Mouse (Mus musculus): Measurements from ENCODE around the gene Kcnip1.

Kcnip1 gene

GRCm38 (mm10) chr11:33992938-33993337 lies at the start of gene Kcnip1:
Kcnip1 (minus strand) TSS chr11:33993152.
- in situ Hi-C loops (cut with MboI, MseI): no loop called here

GRCm38 (mm10) chr11:34040061-34040460 lies 47.1 kb upstream of the Kcnip1 start:
- in situ Hi-C loops (cut with MboI, MseI): loop anchor here (10.0 to 25.0 kb wide), 2 partner anchors 1503 to 1925 kb away; partner anchors contain the start of genes Efcab9 and Stk10

GRCm38 (mm10) chr11:34035909-34036658 lies 43.1 kb upstream of the Kcnip1 start:
- in situ Hi-C loops (cut with MboI, MseI): loop anchor here (25.0 kb wide), 1 partner anchor 1499 kb away; the partner anchor contains the start of genes Efcab9 and Stk10

GRCm38 (mm10) chr11:34034794-34035193 lies 41.8 kb upstream of the Kcnip1 start:
- in situ Hi-C loops (cut with MboI, MseI): loop anchor here (25.0 kb wide), 1 partner anchor 1497 kb away; the partner anchor contains the start of genes Efcab9 and Stk10

- in situ Hi-C loops (cut with MboI, MseI): loop anchor here (25.0 kb wide), 1 partner anchor 1497 kb away; the partner anchor contains the start of genes Efcab9 and Stk10
These were observed 41.1 kb upstream of the Kcnip1 start for GRCm38 (mm10) chr11:34034008-34034505.

- in situ Hi-C loops (cut with MboI, MseI): loop anchor here (25.0 kb wide), 1 partner anchor 1494 kb away; the partner anchor contains the start of genes Efcab9 and Stk10
These were observed 38.3 kb upstream of the Kcnip1 start for GRCm38 (mm10) chr11:34031015-34031805.

- in situ Hi-C loops (cut with MboI, MseI): loop anchor here (25.0 kb wide), 1 partner anchor 1492 kb away; the partner anchor contains the start of genes Efcab9 and Stk10
These were observed 36.7 kb upstream of the Kcnip1 start for GRCm38 (mm10) chr11:34029658-34030057.

- in situ Hi-C loops (cut with MboI, MseI): loop anchor here (25.0 kb wide), 1 partner anchor 1488 kb away; the partner anchor contains the start of genes Efcab9 and Stk10
These were observed 32.1 kb upstream of the Kcnip1 start for GRCm38 (mm10) chr11:34025091-34025490.

- in situ Hi-C loops (cut with MboI, MseI): no loop called here
These were observed 19.2 kb upstream of the Kcnip1 start for GRCm38 (mm10) chr11:34012007-34012652.

GRCm38 (mm10) chr11:34010859-34011172 lies 17.9 kb upstream of the Kcnip1 start:
- in situ Hi-C loops (cut with MboI, MseI): no loop called here

GRCm38 (mm10) chr11:34010133-34010858 lies 17.3 kb upstream of the Kcnip1 start:
- in situ Hi-C loops (cut with MboI, MseI): no loop called here

GRCm38 (mm10) chr11:34009316-34010087 lies 16.6 kb upstream of the Kcnip1 start:
- in situ Hi-C loops (cut with MboI, MseI): loop anchor here (5.0 kb wide), 2 partner anchors 38 to 77 kb away; partner anchors contain the start of gene Lcp2

- in situ Hi-C loops (cut with MboI, MseI): loop anchor here (5.0 kb wide), 2 partner anchors 39 to 76 kb away; partner anchors contain the start of gene Lcp2
These were observed 15.8 kb upstream of the Kcnip1 start for GRCm38 (mm10) chr11:34008702-34009101.

GRCm38 (mm10) chr11:34008214-34008613 lies 15.3 kb upstream of the Kcnip1 start:
- in situ Hi-C loops (cut with MboI, MseI): loop anchor here (5.0 kb wide), 2 partner anchors 39 to 76 kb away; partner anchors contain the start of gene Lcp2

GRCm38 (mm10) chr11:34007616-34008015 lies 14.7 kb upstream of the Kcnip1 start:
- in situ Hi-C loops (cut with MboI, MseI): loop anchor here (5.0 kb wide), 2 partner anchors 40 to 75 kb away; partner anchors contain the start of gene Lcp2

- in situ Hi-C loops (cut with MboI, MseI): loop anchor here (5.0 kb wide), 1 partner anchor 70 kb away; no protein-coding TSS in a partner anchor
These were observed 9.6 kb upstream of the Kcnip1 start for GRCm38 (mm10) chr11:34002593-34002965.

GRCm38 (mm10) chr11:34001938-34002592 lies 9.1 kb upstream of the Kcnip1 start:
- in situ Hi-C loops (cut with MboI, MseI): loop anchor here (5.0 kb wide), 1 partner anchor 70 kb away; no protein-coding TSS in a partner anchor

- in situ Hi-C loops (cut with MboI, MseI): loop anchor here (5.0 kb wide), 1 partner anchor 72 kb away; no protein-coding TSS in a partner anchor
These were observed 7.5 kb upstream of the Kcnip1 start for GRCm38 (mm10) chr11:34000416-34000815.

- in situ Hi-C loops (cut with MboI, MseI): no loop called here
These were observed 5.3 kb upstream of the Kcnip1 start for GRCm38 (mm10) chr11:33998244-33998643.
